In genomic region chr9:42908657-42909313, GRCm38 (mm10) we compare ENCODE assay signal across 8 mouse cellular contexts. TPM values are rescaled to one million over a fixed set of nuclear protein-coding genes. Genes with fewer than 3 reads are reported as not detected.
DNase-seq lines count a peak whose midpoint lies in the region; ATAC-seq lines count a peak whose summit lies in the region.
"Had no signal": no experiment of that assay in that cellular context is flagged by ENCODE, and none has a peak within 500 bp of the region (broad histone marks: within the 10 kb centered on the region; RNA-seq: fewer than 3 reads in every experiment).

No protein-coding gene starts in this region.

- H3K27me3 ChIP-seq in heart, embryonic 10.5 days (ENCODE audit: insufficient read depth, poor library complexity, severe bottlenecking): peaks cover 11% of the 10 kb centered on the region
- H3K27me3 ChIP-seq in hindbrain, embryonic 12.5 days: 0 out of 2 replicates have a peak, but pooled peaks cover 4% of the 10 kb centered on the region
- H3K27me3 ChIP-seq: limb, embryonic 13.5 days had no signal

- no peak for ATAC-seq in hindbrain, embryonic 12.5 days (ENCODE audit: low FRiP score)

- H3K4me1 ChIP-seq in heart, embryonic 10.5 days: peaks cover 30% of the 10 kb centered on the region
- peaks cover 37% of the 10 kb centered on the region for H3K4me1 ChIP-seq in hindbrain, embryonic 12.5 days

- H3K36me3 ChIP-seq in heart, embryonic 10.5 days: no peaks in the 10 kb centered on the region
- no peaks in the 10 kb centered on the region for H3K36me3 ChIP-seq in hindbrain, embryonic 12.5 days
- H3K36me3 ChIP-seq: limb, embryonic 13.5 days had no signal

- peak overlapping the region; percentile 72 for H3K27ac ChIP-seq in heart, embryonic 10.5 days
- no peak overlapping the region for H3K27ac ChIP-seq in hindbrain, embryonic 12.5 days
- H3K27ac ChIP-seq: limb, embryonic 13.5 days had no signal

- WGBS in heart, embryonic 10.5 days: 31% methylated on average over 8 of the region's 8 CpGs
- 49% methylated on average over 8 of the region's 8 CpGs for WGBS in hindbrain, embryonic 12.5 days

- H3K9ac ChIP-seq in hindbrain, embryonic 12.5 days: no peak overlapping the region
- H3K9ac ChIP-seq: limb, embryonic 13.5 days had no signal

- H3K4me3 ChIP-seq in heart, embryonic 10.5 days: no peak overlapping the region
- no peak overlapping the region for H3K4me3 ChIP-seq in hindbrain, embryonic 12.5 days
- H3K4me3 ChIP-seq: limb, embryonic 13.5 days had no signal

- DNase-seq in embryo, embryonic 10.5 days (ENCODE audit: low spot score): peak; percentile 55
- no peak for DNase-seq in heart, embryonic 10.5 days (ENCODE audit: low spot score)
- peak; percentile 64 for DNase-seq in kidney, postnatal 10 days
- DNase-seq in lung, postnatal 10 days: peak; percentile 74
- DNase-seq in right cerebral cortex, postnatal 10 days (ENCODE audit: low spot score in 2 of 2): no peak
- no peak for DNase-seq in c-Kit-positive CD71-positive TER-119-positive erythroid progenitor cells, embryonic 14.5 days (ENCODE audit: low spot score)

- H3K4me2 ChIP-seq in hindbrain, embryonic 12.5 days (replicated peaks): no peak overlapping the region
- H3K4me2 ChIP-seq: limb, embryonic 13.5 days had no signal

- H3K9me3 ChIP-seq in heart, embryonic 10.5 days: no peaks in the 10 kb centered on the region
- peaks cover 5% of the 10 kb centered on the region; the same call in 1 of the 2 replicates for H3K9me3 ChIP-seq in hindbrain, embryonic 12.5 days (replicated peaks)

RNA-seq across cellular contexts. Expression of gene Grik4, which starts 35.5 kb away (rescaled TPM):
- 0.28 and 1.9 TPM in 2 replicates for polyA plus RNA-seq in heart, embryonic 10.5 days (2016; fragmentation: Nextera tagmentation; extraction: Ambion mirVana)
- polyA plus RNA-seq in hindbrain, embryonic 12.5 days (2016; fragmentation: Nextera tagmentation; extraction: Ambion mirVana): 5.6 and 5.7 TPM in 2 replicates

Comparison
In these comparisons a context has a peak if more than half of its experiments do, and no peak if none do; other contexts are left out.
1. DNase-seq: peak in embryo, embryonic 10.5 days (single experiment), kidney, postnatal 10 days (single experiment) and lung, postnatal 10 days (single experiment); none in heart, embryonic 10.5 days (single experiment), right cerebral cortex, postnatal 10 days (0 of 2) and c-Kit-positive CD71-positive TER-119-positive erythroid progenitor cells, embryonic 14.5 days (single experiment).